ENCODE assay signal across 16 mouse cellular contexts in genomic region chr14:122313328-122313727, GRCm38 (mm10).
"Had no signal": no experiment of that assay in that cellular context is flagged by ENCODE, and none has a peak within 500 bp of the region (broad histone marks: within the 10 kb centered on the region; RNA-seq: fewer than 3 reads in every experiment).

No protein-coding gene starts in this region.

- DNase-seq: retina, postnatal 1 day; right cerebral cortex, adult 18-20 months; right cerebral cortex, postnatal 14 days; right cerebral cortex, postnatal 25 days; right cerebral cortex, postnatal 4 days; spleen, adult 18-20 months; thymus, adult 18-20 months; thymus, adult 2 months; thymus, postnatal 25 days; thymus, postnatal 36 days; thymus, postnatal 4 days had no signal

- H3K4me2 ChIP-seq: neural tube, embryonic 12.5 days; neural tube, embryonic 13.5 days; neural tube, embryonic 15.5 days; stomach, embryonic 15.5 days had no signal

- H3K9me3 ChIP-seq: neural tube, embryonic 15.5 days; stomach, embryonic 15.5 days had no signal

- H3K27me3 ChIP-seq: neural tube, embryonic 12.5 days; neural tube, embryonic 13.5 days; neural tube, embryonic 15.5 days; stomach, embryonic 15.5 days had no signal

- H3K27ac ChIP-seq: neural tube, embryonic 12.5 days; neural tube, embryonic 13.5 days; neural tube, embryonic 15.5 days; stomach, embryonic 15.5 days; stomach, postnatal 0 days had no signal

- H3K9ac ChIP-seq: neural tube, embryonic 12.5 days; neural tube, embryonic 13.5 days; neural tube, embryonic 15.5 days; stomach, embryonic 15.5 days had no signal

- H3K36me3 ChIP-seq: neural tube, embryonic 12.5 days; neural tube, embryonic 13.5 days; neural tube, embryonic 15.5 days; stomach, embryonic 15.5 days had no signal

- H3K4me1 ChIP-seq: neural tube, embryonic 12.5 days; neural tube, embryonic 13.5 days; neural tube, embryonic 15.5 days; stomach, embryonic 15.5 days had no signal

- H3K4me3 ChIP-seq: neural tube, embryonic 12.5 days; neural tube, embryonic 13.5 days; neural tube, embryonic 15.5 days; stomach, embryonic 15.5 days had no signal
